Mouse (Mus musculus) stomach, postnatal 0 days (tissue): ENCODE measurements at regions not wholly inside any gene's neighbourhood (a gene's known extent, or its start where the extent isn't known, plus 50 kb on each side); places are given as distances from the start of the nearest gene placed in this dataset.

Experiments used
- ATAC-seq: fragments of 200-750 bp; cut with Nextera tagmentation; 2 replicates; pipeline ENCODE4 v1.8.0; 2017; ENCODE audit not compliant: low FRiP score, low TSS enrichment
- DNase-seq: peaks from one replicate; pipeline ENCODE4 v3.0.0-alpha.2; 2016; ENCODE audit warnings: low spot score
- H3K27ac ChIP-seq: fragments of 300-500 bp; sonication (generic); replicated peaks from 2 replicates; pipeline ENCODE4 v1.5.1; 2014; ENCODE audit warnings: mild to moderate bottlenecking, control low read depth
- H3K27me3 ChIP-seq: fragments of 300-500 bp; sonication (generic); 2 replicates; pipeline ENCODE4 v1.6.1; 2014; ENCODE audit warnings: low read length; ENCODE audit not compliant: control insufficient read depth, insufficient read depth
- H3K36me3 ChIP-seq: fragments of 300-500 bp; sonication (generic); 2 replicates; pipeline ENCODE4 v1.6.1; 2014; ENCODE audit warnings: low read length, mixed read lengths; ENCODE audit not compliant: control insufficient read depth, insufficient read depth
- H3K4me1 ChIP-seq: fragments of 300-500 bp; sonication (generic); replicated peaks from 2 replicates; pipeline ENCODE4 v1.6.1; 2014; ENCODE audit warnings: antibody characterized with exemption; ENCODE audit not compliant: control insufficient read depth, insufficient read depth
- H3K4me2 ChIP-seq: fragments of 300-500 bp; sonication (generic); replicated peaks from 2 replicates; pipeline ENCODE4 v1.6.1; 2014; ENCODE audit warnings: low read depth, mild to moderate bottlenecking, control low read depth, moderate library complexity
- H3K4me3 ChIP-seq: fragments of 300-500 bp; sonication (generic); 2 replicates; pipeline ENCODE4 v1.5.1; 2014; ENCODE audit warnings: low read depth, low read length, control low read depth
- H3K9ac ChIP-seq: fragments of 300-500 bp; sonication (generic); 2 replicates; pipeline ENCODE4 v1.6.1; 2014; ENCODE audit warnings: mild to moderate bottlenecking, low read length, control low read depth, mixed read lengths
- H3K9me3 ChIP-seq: fragments of 300-500 bp; sonication (generic); 2 replicates; pipeline ENCODE4 v1.6.1; 2016; ENCODE audit warnings: low read length; ENCODE audit not compliant: control insufficient read depth
- CTCF ChIP-seq: IDR thresholded peaks from 2 replicates; pipeline ENCODE4 v1.5.1; 2016; ENCODE audit warnings: antibody characterized with exemption, low read depth, mild to moderate bottlenecking, moderate library complexity
- EP300 ChIP-seq: optimal IDR thresholded peaks from 2 replicates; pipeline ENCODE3; 2016; ENCODE audit warnings: antibody characterized with exemption
- WGBS: fragments of 180-500 bp; shearing (Covaris S2); extraction: QIAGEN DNeasy Blood & Tissue Kit; methylation state at CpG from one replicate; pipeline ENCODE4 v1.1.7; 2014; 5-methylcytosine and 5-hydroxymethylcytosine counted together

DNA sequence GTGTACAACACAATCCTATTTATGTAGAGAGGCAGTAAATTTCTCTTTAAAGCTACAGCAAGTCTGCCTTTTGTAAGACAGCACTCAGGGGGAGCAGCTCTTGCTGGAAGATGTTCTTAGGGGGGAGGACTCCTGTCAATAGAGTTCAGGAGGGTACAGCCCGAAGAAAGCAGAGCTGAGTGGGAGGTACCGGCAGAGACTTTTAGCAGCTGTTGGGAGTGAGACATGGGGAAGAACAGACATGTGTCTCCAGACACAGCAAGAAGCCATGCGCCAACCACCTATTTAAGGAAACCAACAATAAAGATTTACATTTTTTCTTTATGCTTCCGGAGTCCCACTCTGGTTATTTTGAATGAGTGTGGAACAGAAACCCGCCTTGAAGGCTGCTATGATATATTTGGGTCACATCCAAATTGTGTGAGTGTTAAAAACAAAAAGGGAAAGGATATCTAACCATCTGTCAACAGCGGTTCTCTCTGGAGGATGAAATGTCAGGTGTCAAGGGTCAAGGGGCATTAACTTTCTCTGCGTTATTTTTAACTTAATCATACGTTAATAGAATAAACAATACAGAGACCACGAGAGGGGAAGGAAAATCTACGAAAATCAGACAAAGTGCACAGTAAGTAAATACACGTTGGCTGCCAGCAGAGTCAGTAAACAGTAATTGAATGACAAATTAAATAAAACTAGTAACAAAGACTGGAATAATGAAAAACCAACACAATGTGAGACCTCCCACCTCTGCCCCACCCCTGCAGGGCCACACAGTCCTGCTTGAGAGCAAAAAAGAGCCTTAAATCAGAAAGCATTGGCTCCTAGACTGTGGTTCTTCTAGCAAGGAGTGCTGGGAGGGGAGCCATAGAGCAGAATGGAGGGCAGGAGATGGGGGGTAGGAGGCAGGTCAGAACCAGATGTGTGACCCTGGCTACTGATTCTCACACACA, 225.2 kb downstream of the 3100002H09Rik start:
- WGBS, result 16% methylated on average over 11 of the region's 11 CpGs
- no peak overlapping the region for H3K4me3 ChIP-seq
- TF ChIP-seq EP300 (no peak), CTCF (no peak)
- H3K9me3 ChIP-seq, result no peaks in the 10 kb centered on the region
- DNase-seq (no peak), ATAC-seq (no peak)
- no peak overlapping the region for H3K27ac ChIP-seq
- no peak overlapping the region for H3K9ac ChIP-seq
- H3K4me1 ChIP-seq, result no peaks in the 10 kb centered on the region
- no peak overlapping the region for H3K4me2 ChIP-seq
- no peaks in the 10 kb centered on the region for H3K27me3 ChIP-seq
- H3K36me3 ChIP-seq, result no peaks in the 10 kb centered on the region

- H3K27ac ChIP-seq, result no peak overlapping the region
- no peak for DNase-seq
- TF ChIP-seq EP300, result no peak
- TF ChIP-seq CTCF, result no peak
These were observed 234.1 kb downstream of the 3100002H09Rik start for GRCm38 (mm10) chr4:124376504-124376903.

DNA sequence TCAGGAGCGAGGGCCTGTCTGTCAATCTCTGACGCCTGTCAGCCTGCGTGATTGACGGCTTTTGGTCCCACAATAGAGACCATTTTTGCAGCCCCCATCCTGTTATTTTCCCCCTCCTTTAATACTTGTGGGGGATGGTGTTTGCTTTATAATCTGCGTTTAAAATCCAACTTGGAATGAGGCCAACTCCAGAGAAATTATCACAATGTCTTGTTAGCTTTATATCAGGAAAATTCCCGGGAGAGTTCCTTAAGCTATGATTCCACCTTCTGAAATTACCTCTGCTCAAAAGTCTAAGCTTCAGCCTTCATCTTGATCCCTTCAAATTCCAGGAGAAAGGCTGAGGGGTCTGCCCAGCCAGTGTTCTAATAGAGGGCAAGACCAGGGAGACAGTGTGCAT, 235.0 kb downstream of the 3100002H09Rik start:
- no peaks in the 10 kb centered on the region for H3K36me3 ChIP-seq
- H3K4me1 ChIP-seq, result no peaks in the 10 kb centered on the region
- H3K27ac ChIP-seq, result no peak overlapping the region
- no peak overlapping the region for H3K4me3 ChIP-seq
- WGBS, result 43% methylated on average over 6 of the region's 6 CpGs
- DNase-seq (no peak), ATAC-seq (no peak)
- no peak overlapping the region for H3K9ac ChIP-seq
- H3K4me2 ChIP-seq, result no peak overlapping the region
- no peaks in the 10 kb centered on the region for H3K27me3 ChIP-seq
- no peaks in the 10 kb centered on the region for H3K9me3 ChIP-seq
- TF ChIP-seq CTCF (no peak), EP300 (no peak)

More at GRCm38 (mm10) chr4:124376504-124376903, 234.1 kb downstream of the 3100002H09Rik start:
- H3K4me1 ChIP-seq, result no peaks in the 10 kb centered on the region
- H3K36me3 ChIP-seq, result no peaks in the 10 kb centered on the region
- 66% methylated on average over 5 of the region's 5 CpGs for WGBS
- no peak overlapping the region for H3K4me2 ChIP-seq
- no peaks in the 10 kb centered on the region for H3K27me3 ChIP-seq
- H3K4me3 ChIP-seq, result no peak overlapping the region
- H3K9ac ChIP-seq, result no peak overlapping the region
- no peaks in the 10 kb centered on the region for H3K9me3 ChIP-seq
- ATAC-seq, result no peak

GRCm38 (mm10) chr4:124368831-124369230, 241.8 kb downstream of the 3100002H09Rik start:
- Histone ChIP-seq H3K9me3 (no peaks in the 10 kb centered on the region), H3K36me3 (no peaks in the 10 kb centered on the region), H3K27me3 (no peaks in the 10 kb centered on the region), H3K9ac (no peak overlapping the region), H3K4me1 (no peaks in the 10 kb centered on the region), H3K4me2 (no peak overlapping the region), H3K27ac (no peak overlapping the region), H3K4me3 (no peak overlapping the region)
- TF ChIP-seq CTCF (no peak), EP300 (no peak)
- no peak for DNase-seq
- 80% methylated on average over 3 of the region's 3 CpGs for WGBS
- ATAC-seq, result no peak

DNA sequence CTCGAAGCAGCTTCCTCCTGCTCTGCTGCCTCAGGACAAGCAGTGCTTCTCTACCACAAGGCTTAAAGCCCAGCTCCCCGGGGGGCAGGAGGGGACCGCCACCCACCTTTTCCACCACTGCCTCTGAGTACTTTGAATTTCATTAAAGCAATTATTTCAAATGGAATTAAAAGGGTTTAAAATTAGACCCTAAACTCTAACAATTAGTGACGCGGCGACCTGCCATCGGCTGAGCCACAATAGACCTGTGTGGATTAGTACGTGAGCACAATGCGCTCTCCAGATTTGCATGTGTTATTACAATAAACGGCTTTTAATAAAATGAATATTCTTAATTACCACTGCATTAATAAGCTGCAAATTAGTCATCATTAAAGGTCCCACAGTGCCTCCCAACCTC, 242.5 kb downstream of the 3100002H09Rik start:
- no peak overlapping the region for H3K4me3 ChIP-seq

DNA sequence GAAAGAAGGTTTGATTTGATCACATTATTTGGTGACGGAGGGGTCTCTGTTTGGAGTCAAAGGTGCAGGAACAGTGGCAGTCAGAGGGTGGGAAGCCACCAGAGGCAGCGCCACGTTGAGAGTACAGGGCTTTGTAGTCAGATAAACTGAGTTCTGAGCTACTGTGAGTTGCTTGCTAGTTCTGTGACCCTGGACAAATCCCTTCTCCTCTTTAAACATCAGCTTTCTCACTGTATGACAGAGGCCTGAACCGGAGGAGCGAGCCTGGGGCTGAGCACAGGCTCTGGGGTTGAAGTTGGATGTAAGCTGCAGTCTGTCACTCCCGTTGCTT, 250.1 kb downstream of the 3100002H09Rik start:
- no peaks in the 10 kb centered on the region for H3K4me1 ChIP-seq
- H3K9me3 ChIP-seq, result no peaks in the 10 kb centered on the region
- DNase-seq (no peak), ATAC-seq (no peak)
- TF ChIP-seq CTCF (no peak), EP300 (no peak)
- no peaks in the 10 kb centered on the region for H3K27me3 ChIP-seq
- no peak overlapping the region for H3K9ac ChIP-seq
- no peak overlapping the region for H3K27ac ChIP-seq
- H3K4me3 ChIP-seq, result no peak overlapping the region
- no peaks in the 10 kb centered on the region for H3K36me3 ChIP-seq
- WGBS, result 68% methylated on average over 6 of the region's 6 CpGs
- no peak overlapping the region for H3K4me2 ChIP-seq

More for the DNA sequence above, 242.5 kb downstream of the 3100002H09Rik start:
- no peak overlapping the region for H3K27ac ChIP-seq
- DNase-seq (no peak), ATAC-seq (no peak)
- no peak overlapping the region for H3K9ac ChIP-seq
- H3K9me3 ChIP-seq, result no peaks in the 10 kb centered on the region
- H3K36me3 ChIP-seq, result no peaks in the 10 kb centered on the region
- WGBS, result 83% methylated on average over 10 of the region's 10 CpGs
- no peaks in the 10 kb centered on the region for H3K27me3 ChIP-seq
- H3K4me1 ChIP-seq, result no peaks in the 10 kb centered on the region
- no peak overlapping the region for H3K4me2 ChIP-seq
- no peak for TF ChIP-seq CTCF
- TF ChIP-seq EP300, result no peak
